Mouse (Mus musculus) lung, adult 2 months (tissue): Measurements from ENCODE around the gene Il6st.

Source experiments
- CTCF ChIP-seq: fragments of 200-500 bp; IDR thresholded peaks from 2 replicates; pipeline ENCODE4 v1.5.1; 2011; ENCODE audit warnings: mild to moderate bottlenecking, low read length, control low read depth; ENCODE audit not compliant: insufficient read depth
- POLR2A ChIP-seq: fragments of 200-500 bp; IDR thresholded peaks from 2 replicates; pipeline ENCODE4 v1.6.1; 2011; ENCODE audit warnings: low read depth, mild to moderate bottlenecking, control low read depth, low read length, borderline replicate concordance; ENCODE audit errors: extremely low read depth

DNA sequence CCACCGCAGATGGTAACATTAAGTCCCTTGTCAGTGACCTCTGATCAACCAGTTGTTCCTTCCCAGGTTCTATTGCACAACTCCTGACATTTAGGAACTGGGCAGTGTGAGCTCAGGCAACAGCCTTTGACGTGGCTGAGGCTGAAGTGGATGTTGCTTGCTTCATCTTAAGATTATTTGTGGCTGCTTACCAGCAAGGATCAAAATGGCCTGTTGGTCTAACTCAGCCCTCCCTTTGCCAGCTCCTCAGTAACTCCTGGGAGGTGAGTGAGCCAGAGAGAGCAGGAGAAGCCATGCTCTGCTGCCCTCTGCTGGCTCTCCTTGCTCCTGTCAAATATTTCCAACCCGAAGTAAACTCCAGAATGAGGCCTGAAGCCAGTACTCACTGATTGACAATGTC is 66.0 kb downstream of the Il6st start:
- TF ChIP-seq CTCF = peak; percentile 90
- no peak for TF ChIP-seq POLR2A
